Mouse (Mus musculus): ENCODE results near the gene Pitpnm2. TPM values are rescaled to one million over a fixed set of nuclear protein-coding genes. Genes with fewer than 3 reads are reported as not detected.

Pitpnm2 gene
- polyA plus RNA-seq, 1 experiment from 2014 or later = 7.3 TPM

DNA sequence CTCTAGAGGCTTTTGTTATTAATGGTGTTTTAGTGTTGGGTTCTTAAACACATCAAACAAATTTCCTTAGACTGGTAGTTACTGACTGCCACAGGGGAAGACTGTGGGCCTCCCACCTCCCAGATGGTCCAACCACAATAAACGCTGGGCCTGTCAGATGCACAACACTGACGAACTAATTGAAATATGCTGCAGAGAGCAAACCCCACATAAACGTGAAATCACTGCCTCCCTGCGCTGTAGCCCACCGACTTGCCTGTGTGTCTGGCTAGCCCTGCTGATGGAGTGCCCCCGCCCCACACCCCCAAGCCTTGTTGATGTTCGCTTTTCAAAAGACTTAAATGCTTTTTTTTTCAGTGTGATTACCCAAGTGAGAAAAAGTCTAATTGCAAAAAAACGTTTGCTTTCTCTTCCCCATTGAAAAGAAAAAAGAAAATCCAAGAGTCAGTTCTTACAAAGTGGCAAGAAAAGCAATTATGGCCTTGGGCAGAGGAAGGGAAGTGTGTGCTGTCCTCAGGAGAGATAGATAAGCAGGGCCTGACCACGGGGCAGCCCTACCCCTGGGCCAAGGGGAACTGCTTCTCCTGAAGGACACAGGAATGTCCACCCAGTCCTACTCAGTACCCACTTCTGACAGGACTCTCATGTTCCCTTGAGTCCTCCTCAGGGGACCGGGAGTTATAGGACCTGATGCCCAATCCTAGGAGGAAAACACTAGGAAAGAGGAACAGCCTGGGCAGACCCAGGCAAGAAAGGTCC, 7.7 kb downstream of the Pitpnm2 start:
- no peak for ATAC-seq (replicated peaks; ENCODE audit: extremely low read depth, insufficient read depth, low FRiP score)
- Histone ChIP-seq H3K4me1 (ENCODE audit: control insufficient read depth, insufficient read depth, low read length) (peaks cover 40% of the 10 kb centered on the region), H3K36me3 (ENCODE audit: control insufficient read depth, insufficient read depth) (peaks cover 20% of the 10 kb centered on the region), H3K27ac (ENCODE audit: low read length) (peak overlapping the region; percentile 67), H3K9ac (ENCODE audit: low read length) (peak overlapping the region; percentile 31), H3K4me3 (ENCODE audit: low read length) (no peak overlapping the region), H3K9me3 (replicated peaks; ENCODE audit: control insufficient read depth, low read length) (no peaks in the 10 kb centered on the region), H3K27me3 (ENCODE audit: control insufficient read depth, insufficient read depth, low read length) (no peaks in the 10 kb centered on the region), H3K4me2 (ENCODE audit: low read depth, low read length) (peak overlapping the region; percentile 15)
- 40% methylated on average over 10 of the region's 10 CpGs for WGBS

DNA sequence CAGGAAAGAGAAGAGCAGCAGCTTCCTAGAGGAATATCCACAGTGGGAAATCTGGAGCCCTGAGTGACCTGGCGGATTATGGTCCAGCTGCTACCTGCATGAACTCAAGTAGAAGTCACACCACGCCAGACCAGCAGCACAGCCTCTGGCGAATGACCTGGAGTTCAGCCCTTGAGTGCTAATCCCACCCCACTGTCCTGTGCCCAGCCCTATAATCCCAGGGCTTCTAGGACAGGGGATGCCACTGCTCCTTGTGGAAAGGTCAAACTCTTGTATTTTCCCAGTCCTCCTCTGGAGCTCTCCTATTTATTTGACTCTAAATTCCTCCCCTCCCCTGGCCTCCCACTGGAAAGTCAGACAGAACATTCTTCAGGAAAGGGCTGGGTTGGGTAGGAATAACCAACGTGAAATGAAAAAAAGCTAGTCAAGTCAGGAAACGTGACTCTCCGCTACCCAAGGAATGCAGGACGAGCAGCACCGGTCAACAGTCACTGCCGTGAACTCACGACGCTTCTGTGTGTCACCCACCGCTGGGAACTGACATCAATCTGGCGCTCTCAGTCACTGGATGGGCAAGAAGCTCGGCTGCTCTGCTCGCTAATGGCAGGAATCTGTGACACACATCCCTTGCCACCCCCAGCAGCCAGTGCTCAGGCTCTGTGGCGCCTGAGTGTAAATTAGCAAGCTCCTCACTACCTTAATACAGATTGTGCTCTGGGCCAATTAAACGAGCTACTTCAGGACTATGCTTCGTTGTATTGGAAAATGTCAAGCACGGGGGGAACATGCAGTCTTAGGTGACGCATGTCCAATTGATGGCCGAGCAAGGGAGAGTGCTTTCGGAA, 8.5 kb downstream of the Pitpnm2 start:
- ATAC-seq (replicated peaks; ENCODE audit: extremely low read depth, insufficient read depth, low FRiP score) = 0 out of 2 replicates have a peak, but pooled peaks have one; percentile 14
- H3K9ac ChIP-seq (ENCODE audit: low read length) = peak overlapping the region; percentile 31
- H3K4me1 ChIP-seq (ENCODE audit: control insufficient read depth, insufficient read depth, low read length) = peaks cover 45% of the 10 kb centered on the region
- H3K9me3 ChIP-seq (replicated peaks; ENCODE audit: control insufficient read depth, low read length) = no peaks in the 10 kb centered on the region
- peaks cover 19% of the 10 kb centered on the region for H3K36me3 ChIP-seq (ENCODE audit: control insufficient read depth, insufficient read depth)
- peak overlapping the region; percentile 15 for H3K4me2 ChIP-seq (ENCODE audit: low read depth, low read length)
- no peaks in the 10 kb centered on the region for H3K27me3 ChIP-seq (ENCODE audit: control insufficient read depth, insufficient read depth, low read length)
- WGBS = 26% methylated on average over 22 of the region's 22 CpGs
- H3K4me3 ChIP-seq (ENCODE audit: low read length) = no peak overlapping the region
- H3K27ac ChIP-seq (ENCODE audit: low read length) = peak overlapping the region; percentile 67

DNA sequence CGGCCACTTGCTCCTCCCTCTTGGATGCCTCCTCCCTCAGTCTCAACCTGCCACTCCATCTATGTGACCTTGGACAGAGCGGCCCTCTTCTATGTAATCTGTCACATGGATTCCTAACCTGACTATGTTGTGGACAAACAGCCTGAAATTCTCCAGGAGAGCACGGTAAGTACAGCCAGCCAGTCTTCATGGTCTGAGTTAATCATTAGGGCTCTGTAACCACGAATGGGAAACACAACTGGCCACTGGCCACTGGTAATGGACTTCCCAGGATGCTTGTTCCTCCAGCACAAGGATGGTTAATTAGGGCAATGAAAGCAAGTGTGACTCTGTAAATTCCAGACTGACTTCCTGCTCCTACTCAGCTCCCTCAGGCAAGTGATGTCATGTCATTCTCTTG, 13.4 kb downstream of the Pitpnm2 start:
- Histone ChIP-seq H3K27ac (ENCODE audit: low read length) (peak overlapping the region; percentile 26), H3K9me3 (replicated peaks; ENCODE audit: control insufficient read depth, low read length) (no peaks in the 10 kb centered on the region), H3K9ac (ENCODE audit: low read length) (no peak overlapping the region), H3K27me3 (ENCODE audit: control insufficient read depth, insufficient read depth, low read length) (no peaks in the 10 kb centered on the region), H3K4me2 (ENCODE audit: low read depth, low read length) (no peak overlapping the region), H3K4me3 (ENCODE audit: low read length) (no peak overlapping the region), H3K36me3 (ENCODE audit: control insufficient read depth, insufficient read depth) (no peaks in the 10 kb centered on the region), H3K4me1 (ENCODE audit: control insufficient read depth, insufficient read depth, low read length) (peaks cover 55% of the 10 kb centered on the region)
- ATAC-seq (replicated peaks; ENCODE audit: extremely low read depth, insufficient read depth, low FRiP score) = no peak
- 50% methylated on average over 4 of the region's 4 CpGs for WGBS

DNA sequence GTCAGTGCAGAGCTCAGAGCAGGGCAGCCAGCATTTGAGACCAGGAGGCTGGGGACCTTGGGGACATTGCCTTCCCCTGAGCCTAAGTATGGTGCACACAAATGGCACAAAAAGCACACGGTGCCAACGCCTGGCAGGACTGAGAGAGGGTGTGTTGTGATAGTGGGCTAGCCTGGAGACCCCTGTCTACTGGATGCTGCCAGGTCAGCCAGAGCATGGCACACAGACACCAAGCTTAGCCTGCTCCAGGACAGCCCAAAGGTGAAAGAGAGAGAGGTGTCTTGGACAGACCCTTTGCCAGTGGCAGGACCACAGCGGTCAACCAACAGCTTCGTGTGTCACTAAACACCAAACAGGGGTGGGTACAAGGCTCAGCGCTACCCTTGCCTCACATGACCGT, 14.8 kb downstream of the Pitpnm2 start:
- Histone ChIP-seq H3K4me2 (ENCODE audit: low read depth, low read length) (peak overlapping the region; percentile 34), H3K9ac (ENCODE audit: low read length) (peak overlapping the region; percentile 55), H3K27ac (ENCODE audit: low read length) (peak overlapping the region; percentile 79), H3K27me3 (ENCODE audit: control insufficient read depth, insufficient read depth, low read length) (no peaks in the 10 kb centered on the region), H3K4me3 (ENCODE audit: low read length) (no peak overlapping the region), H3K36me3 (ENCODE audit: control insufficient read depth, insufficient read depth) (no peaks in the 10 kb centered on the region), H3K9me3 (replicated peaks; ENCODE audit: control insufficient read depth, low read length) (no peaks in the 10 kb centered on the region), H3K4me1 (ENCODE audit: control insufficient read depth, insufficient read depth, low read length) (peaks cover 53% of the 10 kb centered on the region)
- no peak for ATAC-seq (replicated peaks; ENCODE audit: extremely low read depth, insufficient read depth, low FRiP score)
- WGBS = 89% methylated on average over 6 of the region's 6 CpGs

DNA sequence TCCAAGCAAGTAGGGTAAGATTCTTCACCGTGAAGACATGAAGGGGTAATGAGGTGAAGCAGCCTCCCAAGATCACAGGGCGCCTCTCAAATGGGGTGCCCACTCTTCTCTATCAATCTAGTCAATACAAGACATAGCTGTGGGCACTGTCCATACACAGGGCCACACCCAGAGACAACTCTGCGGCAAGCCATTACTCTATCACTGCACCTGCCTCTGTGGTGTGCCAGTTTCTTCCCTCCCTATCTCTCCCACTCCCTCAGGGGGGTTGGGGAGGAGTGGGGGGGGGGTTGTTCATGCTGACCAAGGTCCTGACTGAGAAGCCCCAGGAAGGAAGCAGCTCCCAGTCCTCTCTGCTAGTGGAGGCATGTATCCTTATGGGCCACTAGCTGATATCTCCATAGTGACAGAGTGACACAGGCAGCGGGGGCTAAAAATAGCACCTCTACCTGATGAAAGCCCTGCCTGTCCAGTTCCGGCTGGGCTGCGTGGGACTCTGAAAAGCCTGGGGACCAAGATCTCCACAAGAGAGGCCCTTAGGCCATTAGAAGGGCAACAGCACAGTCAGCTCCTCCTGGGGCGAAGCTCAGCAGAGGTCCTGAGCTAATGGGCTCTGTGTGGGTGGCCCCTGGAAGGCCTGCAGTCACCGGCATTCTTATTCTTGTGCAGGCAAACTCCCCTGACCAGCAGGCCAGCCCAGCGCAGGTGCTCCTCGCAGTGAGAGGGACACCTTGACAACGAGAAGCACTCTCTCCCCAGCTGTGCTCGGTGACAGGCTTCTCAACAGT, 15.5 kb downstream of the Pitpnm2 start:
- Histone ChIP-seq H3K4me1 (ENCODE audit: control insufficient read depth, insufficient read depth, low read length) (peaks cover 53% of the 10 kb centered on the region), H3K36me3 (ENCODE audit: control insufficient read depth, insufficient read depth) (no peaks in the 10 kb centered on the region), H3K4me2 (ENCODE audit: low read depth, low read length) (peak overlapping the region; percentile 34), H3K27ac (ENCODE audit: low read length) (peak overlapping the region; percentile 79), H3K9ac (ENCODE audit: low read length) (peak overlapping the region; percentile 55), H3K9me3 (replicated peaks; ENCODE audit: control insufficient read depth, low read length) (no peaks in the 10 kb centered on the region), H3K27me3 (ENCODE audit: control insufficient read depth, insufficient read depth, low read length) (no peaks in the 10 kb centered on the region), H3K4me3 (ENCODE audit: low read length) (no peak overlapping the region)
- WGBS = 36% methylated on average over 12 of the region's 12 CpGs
- ATAC-seq (replicated peaks; ENCODE audit: extremely low read depth, insufficient read depth, low FRiP score) = peak; percentile 66

DNA sequence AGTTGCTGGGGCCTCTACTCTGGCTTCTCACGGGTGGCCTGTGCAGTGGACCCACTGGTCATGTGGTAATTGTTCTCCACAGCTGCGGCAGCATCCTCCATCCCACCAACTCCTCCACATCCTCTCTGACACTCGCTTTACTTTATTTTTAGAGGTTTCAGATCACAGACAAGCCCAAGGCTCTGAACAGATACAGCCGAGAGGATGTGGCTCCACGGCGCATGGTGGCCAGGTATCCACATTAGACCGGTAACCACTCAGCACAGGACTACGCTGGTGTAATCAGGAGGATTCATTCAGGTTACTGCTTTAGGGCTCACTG, 16.5 kb downstream of the Pitpnm2 start:
- H3K9me3 ChIP-seq (replicated peaks; ENCODE audit: control insufficient read depth, low read length) = no peaks in the 10 kb centered on the region
- H3K4me3 ChIP-seq (ENCODE audit: low read length) = no peak overlapping the region
- 53% methylated on average over 8 of the region's 8 CpGs for WGBS
- H3K27me3 ChIP-seq (ENCODE audit: control insufficient read depth, insufficient read depth, low read length) = no peaks in the 10 kb centered on the region
- peak; percentile 29; the same call in 1 of the 2 replicates for ATAC-seq (replicated peaks; ENCODE audit: extremely low read depth, insufficient read depth, low FRiP score)
- peak overlapping the region; percentile 3; the same call in 1 of the 2 replicates for H3K9ac ChIP-seq (ENCODE audit: low read length)
- no peaks in the 10 kb centered on the region for H3K36me3 ChIP-seq (ENCODE audit: control insufficient read depth, insufficient read depth)
- peaks cover 53% of the 10 kb centered on the region for H3K4me1 ChIP-seq (ENCODE audit: control insufficient read depth, insufficient read depth, low read length)
- peak overlapping the region; percentile 1; the same call in 1 of the 2 replicates for H3K4me2 ChIP-seq (ENCODE audit: low read depth, low read length)
- peak overlapping the region; percentile 79 for H3K27ac ChIP-seq (ENCODE audit: low read length)

DNA sequence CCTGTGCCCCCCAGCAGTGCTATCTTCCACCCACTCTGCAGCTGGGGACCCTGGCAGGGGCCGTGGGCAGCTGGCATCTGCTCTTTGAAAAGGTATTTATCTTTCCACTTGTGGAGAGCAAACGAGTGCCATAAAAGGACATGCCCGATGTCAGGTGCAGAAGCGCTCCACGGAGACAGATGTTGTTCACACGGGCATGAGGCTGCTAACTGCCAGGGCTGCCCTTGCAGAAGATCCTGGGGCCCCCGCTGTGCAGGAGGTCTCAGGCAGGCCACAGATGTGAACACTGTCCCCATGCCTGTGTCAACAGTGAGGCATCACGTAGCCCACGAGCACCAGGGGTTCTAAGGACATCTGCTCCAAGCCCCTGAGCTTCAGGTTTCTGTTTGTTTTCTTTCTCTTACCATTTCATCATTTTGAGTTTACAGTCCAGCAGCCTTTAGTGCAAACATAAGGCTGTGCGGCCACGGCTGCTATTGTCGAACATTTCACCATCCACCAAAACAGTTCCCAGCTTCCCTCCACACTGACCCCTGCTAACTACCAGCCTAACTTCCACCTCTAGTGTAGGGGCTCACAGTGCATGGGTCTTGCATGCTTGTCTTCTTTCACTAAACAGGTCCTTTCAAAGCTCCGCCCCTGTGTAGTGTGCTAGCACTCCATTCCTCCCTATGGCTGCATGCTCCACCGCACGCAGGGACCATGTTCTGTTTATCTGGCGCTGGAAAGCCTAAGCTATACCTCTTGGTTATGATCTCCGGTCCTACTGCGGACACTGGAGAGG, 17.0 kb downstream of the Pitpnm2 start:
- 34% methylated on average over 18 of the region's 18 CpGs for whole genome bisulfite sequencing

DNA sequence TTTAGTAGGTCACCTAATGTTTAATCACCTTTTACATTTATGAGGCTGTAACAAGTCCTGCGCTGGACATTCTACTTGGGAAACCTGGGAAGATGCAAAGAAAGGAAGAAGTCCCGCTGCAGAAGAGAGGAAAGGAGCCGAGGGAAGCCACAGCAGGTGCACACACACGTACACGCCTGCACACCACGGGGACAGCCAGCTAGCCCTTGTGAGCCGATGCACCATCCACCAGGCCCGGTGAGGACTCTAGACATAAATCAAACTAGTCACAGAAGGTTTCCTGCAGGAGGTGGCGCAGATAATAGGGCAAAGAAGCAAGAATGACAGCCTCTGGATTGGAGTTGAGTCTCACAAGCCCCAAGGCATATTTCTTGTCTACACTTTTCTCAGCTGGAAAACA, 19.1 kb downstream of the Pitpnm2 start:
- Histone ChIP-seq H3K9ac (ENCODE audit: low read length) (peak overlapping the region; percentile 28; the same call in 1 of the 2 replicates), H3K4me1 (ENCODE audit: control insufficient read depth, insufficient read depth, low read length) (peaks cover 61% of the 10 kb centered on the region), H3K9me3 (replicated peaks; ENCODE audit: control insufficient read depth, low read length) (no peaks in the 10 kb centered on the region), H3K4me3 (ENCODE audit: low read length) (no peak overlapping the region), H3K27me3 (ENCODE audit: control insufficient read depth, insufficient read depth, low read length) (no peaks in the 10 kb centered on the region), H3K27ac (ENCODE audit: low read length) (no peak overlapping the region; the same call in none of the 2 replicates), H3K36me3 (ENCODE audit: control insufficient read depth, insufficient read depth) (no peaks in the 10 kb centered on the region), H3K4me2 (ENCODE audit: low read depth, low read length) (no peak overlapping the region)
- ATAC-seq (replicated peaks; ENCODE audit: extremely low read depth, insufficient read depth, low FRiP score) = no peak
- WGBS = 82% methylated on average over 9 of the region's 9 CpGs

More for the DNA sequence above, 17.0 kb downstream of the Pitpnm2 start:
- H3K27ac ChIP-seq (ENCODE audit: low read length) = peak overlapping the region; percentile 79
- ATAC-seq (replicated peaks; ENCODE audit: extremely low read depth, insufficient read depth, low FRiP score) = peak; percentile 59
- H3K4me1 ChIP-seq (ENCODE audit: control insufficient read depth, insufficient read depth, low read length) = peaks cover 53% of the 10 kb centered on the region
- peak overlapping the region; percentile 23 for H3K9ac ChIP-seq (ENCODE audit: low read length)
- H3K4me2 ChIP-seq (ENCODE audit: low read depth, low read length) = peak overlapping the region; percentile 3
- no peaks in the 10 kb centered on the region for H3K9me3 ChIP-seq (replicated peaks; ENCODE audit: control insufficient read depth, low read length)
- no peaks in the 10 kb centered on the region for H3K27me3 ChIP-seq (ENCODE audit: control insufficient read depth, insufficient read depth, low read length)
- H3K4me3 ChIP-seq (ENCODE audit: low read length) = no peak overlapping the region
- H3K36me3 ChIP-seq (ENCODE audit: control insufficient read depth, insufficient read depth) = no peaks in the 10 kb centered on the region

Data from heart, embryonic 16.5 days (tissue).